Mouse (Mus musculus) C2C12 (cell line): ENCODE measurements around the gene Timp3. TPM values are rescaled to one million over a fixed set of nuclear protein-coding genes. Genes with fewer than 3 reads are reported as not detected.

ENCODE experiments used
- H3K27me3 ChIP-seq: one replicate; pipeline ENCODE4 v1.6.1; 2011; ENCODE audit not compliant: control insufficient read depth, insufficient read depth, insufficient read length
- H3K36me3 ChIP-seq: one replicate; pipeline ENCODE4 v1.6.1; 2011; ENCODE audit not compliant: control insufficient read depth, insufficient read depth
- H3K4me3 ChIP-seq: one replicate; pipeline ENCODE4 v1.5.1; 2011; ENCODE audit warnings: mild to moderate bottlenecking, control low read depth; ENCODE audit not compliant: poor library complexity, insufficient read depth, severe bottlenecking
- H3K79me2 ChIP-seq: one replicate; pipeline ENCODE4 v1.6.1; 2011; ENCODE audit not compliant: control insufficient read depth, insufficient read depth
- H3K79me3 ChIP-seq: one replicate; pipeline ENCODE4 v1.6.1; 2011; ENCODE audit warnings: low read depth, control low read depth
- H3ac ChIP-seq: one replicate; pipeline ENCODE3; 2011; ENCODE audit warnings: low read depth; ENCODE audit not compliant: control insufficient read depth, insufficient read length
- CEBPB ChIP-seq: IDR thresholded peaks from one replicate; pipeline ENCODE4 v1.6.1; 2011; ENCODE audit warnings: low read depth, mild to moderate bottlenecking, control low read depth, moderate library complexity
- CTCF ChIP-seq: IDR thresholded peaks from one replicate; pipeline ENCODE4 v1.5.1; 2011; ENCODE audit not compliant: control insufficient read depth, insufficient read depth, insufficient read length
- FOSL1 ChIP-seq: IDR thresholded peaks from one replicate; pipeline ENCODE4 v1.8.0; 2011; ENCODE audit warnings: mild to moderate bottlenecking, low read length; ENCODE audit not compliant: poor library complexity, insufficient read depth, severe bottlenecking
- MAX ChIP-seq: IDR thresholded peaks from one replicate; pipeline ENCODE4 v1.6.1; 2011; ENCODE audit warnings: mild to moderate bottlenecking, control low read depth
- MYOD1 ChIP-seq: IDR thresholded peaks from one replicate; pipeline ENCODE4 v1.6.1; 2011; ENCODE audit warnings: low read depth; ENCODE audit not compliant: control insufficient read depth, insufficient read length
- MYOG ChIP-seq: IDR thresholded peaks from one replicate; pipeline ENCODE4 v1.6.1; 2011; ENCODE audit not compliant: control insufficient read depth, insufficient read length; ENCODE audit errors: extremely low read depth
- USF1 ChIP-seq: IDR thresholded peaks from one replicate; pipeline ENCODE4 v1.6.1; 2011; ENCODE audit warnings: low read depth, mild to moderate bottlenecking, control low read depth, moderate library complexity
- polyA plus RNA-seq: library from polyadenylated mRNA; unstranded; fragments of >200 nt; fragmentation: generic; extraction: Trizol; gene quantifications from one replicate; pipeline ENCODE4 v1.2.1, GENCODE M21; 2012; ENCODE audit warnings: missing spikeins

Gene Timp3
- polyA plus RNA-seq, 1 experiment, result 57.7 TPM

GRCm38 (mm10) chr10:86294599-86295365, 5.4 kb upstream of the Timp3 start:
- no peak overlapping the region for H3ac ChIP-seq
- no peak for TF ChIP-seq MYOG
- TF ChIP-seq CTCF, result no peak
- TF ChIP-seq MAX, result no peak
- TF ChIP-seq CEBPB, result no peak
- TF ChIP-seq MYOD1, result no peak
- no peak for TF ChIP-seq FOSL1
- TF ChIP-seq USF1, result no peak
- no peaks in the 10 kb centered on the region for H3K79me2 ChIP-seq
- no peak overlapping the region for H3K4me3 ChIP-seq
- H3K27me3 ChIP-seq, result no peaks in the 10 kb centered on the region
- H3K79me3 ChIP-seq, result no peaks in the 10 kb centered on the region
- no peaks in the 10 kb centered on the region for H3K36me3 ChIP-seq

GRCm38 (mm10) chr10:86295454-86296098, 4.6 kb upstream of the Timp3 start:
- Histone ChIP-seq H3K4me3 (no peak overlapping the region), H3K36me3 (no peaks in the 10 kb centered on the region), H3K79me2 (peaks cover 4% of the 10 kb centered on the region), H3ac (no peak overlapping the region), H3K27me3 (no peaks in the 10 kb centered on the region), H3K79me3 (peaks cover 1% of the 10 kb centered on the region)
- no peak for TF ChIP-seq MAX
- no peak for TF ChIP-seq CEBPB
- no peak for TF ChIP-seq FOSL1
- TF ChIP-seq MYOD1, result no peak
- no peak for TF ChIP-seq MYOG

- H3K27me3 ChIP-seq, result no peaks in the 10 kb centered on the region
- peaks cover 9% of the 10 kb centered on the region for H3K79me2 ChIP-seq
- no peak overlapping the region for H3K4me3 ChIP-seq
- H3K36me3 ChIP-seq, result no peaks in the 10 kb centered on the region
- peaks cover 7% of the 10 kb centered on the region for H3K79me3 ChIP-seq
- H3ac ChIP-seq, result no peak overlapping the region
- TF ChIP-seq CTCF (peak; percentile 87), USF1 (no peak), CEBPB (no peak)
Measured at GRCm38 (mm10) chr10:86296111-86296510, 4.1 kb upstream of the Timp3 start.

GRCm38 (mm10) chr10:86297307-86297706, 2.9 kb upstream of the Timp3 start:
- H3K79me3 ChIP-seq, result peaks cover 18% of the 10 kb centered on the region
- no peak overlapping the region for H3K4me3 ChIP-seq
- no peaks in the 10 kb centered on the region for H3K36me3 ChIP-seq
- TF ChIP-seq MYOG, result no peak
- H3ac ChIP-seq, result no peak overlapping the region
- H3K27me3 ChIP-seq, result no peaks in the 10 kb centered on the region
- H3K79me2 ChIP-seq, result peaks cover 21% of the 10 kb centered on the region

- no peak for TF ChIP-seq MYOD1
- TF ChIP-seq FOSL1, result no peak
- no peak for TF ChIP-seq MAX
- no peak for TF ChIP-seq USF1
- no peak for TF ChIP-seq CEBPB
- TF ChIP-seq CTCF, result no peak
- TF ChIP-seq MYOG, result no peak
- H3K36me3 ChIP-seq, result no peaks in the 10 kb centered on the region
- H3K79me2 ChIP-seq, result peaks cover 31% of the 10 kb centered on the region
- peaks cover 27% of the 10 kb centered on the region for H3K79me3 ChIP-seq
- H3K27me3 ChIP-seq, result no peaks in the 10 kb centered on the region
- no peak overlapping the region for H3ac ChIP-seq
- no peak overlapping the region for H3K4me3 ChIP-seq
Measured at GRCm38 (mm10) chr10:86298326-86298725, 1.8 kb upstream of the Timp3 start.

GRCm38 (mm10) chr10:86299795-86300194, 377 bp upstream of the Timp3 start:
- H3K36me3 ChIP-seq, result peaks cover 11% of the 10 kb centered on the region
- H3K79me3 ChIP-seq, result peaks cover 40% of the 10 kb centered on the region
- H3ac ChIP-seq, result no peak overlapping the region
- H3K79me2 ChIP-seq, result peaks cover 46% of the 10 kb centered on the region
- H3K4me3 ChIP-seq, result peak overlapping the region; percentile 85
- H3K27me3 ChIP-seq, result no peaks in the 10 kb centered on the region
- TF ChIP-seq USF1 (no peak), MAX (no peak), MYOD1 (no peak), FOSL1 (no peak), CEBPB (no peak), CTCF (no peak), MYOG (no peak)
